Comparison of ENCODE assay signal across 15 mouse cellular contexts in the genomic region with DNA sequence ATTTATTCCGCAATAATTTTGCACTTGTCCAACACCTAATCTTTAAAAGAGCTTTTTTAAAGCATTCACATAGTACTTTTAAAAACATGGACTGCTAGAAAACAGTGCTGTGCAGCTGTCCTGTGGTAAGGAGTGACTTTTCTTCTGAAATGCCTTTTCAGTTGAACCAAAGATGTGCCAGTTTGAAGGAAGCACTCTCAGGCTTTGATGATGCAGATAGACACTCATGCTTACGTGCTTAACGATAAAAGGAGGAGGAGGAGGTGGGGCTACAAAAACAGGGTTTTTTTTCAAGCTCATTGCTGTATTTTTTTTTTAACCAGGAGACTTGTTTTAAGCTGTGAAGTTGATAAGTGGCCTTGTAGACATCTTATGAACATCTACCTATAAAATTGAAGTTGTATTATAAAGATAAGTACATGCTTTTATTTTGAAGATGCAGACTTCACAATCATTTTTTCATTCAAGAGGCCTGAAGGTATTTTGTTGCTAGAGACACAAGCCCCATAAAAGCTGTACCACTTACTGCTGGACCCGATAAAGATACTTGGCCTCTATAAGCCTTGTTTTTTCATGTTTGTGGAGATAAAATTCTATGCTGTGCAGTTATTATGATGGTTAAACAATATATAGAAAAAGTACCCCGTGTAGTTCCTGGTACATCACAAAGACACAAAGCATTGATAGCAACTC.
A peak's percentile ranks its signal among the peaks of the same experiment; 100 is the strongest.
DNase-seq lines count a peak whose midpoint lies in the region; ATAC-seq lines count a peak whose summit lies in the region.
"Had no signal": no experiment of that assay in that cellular context is flagged by ENCODE, and none has a peak within 500 bp of the region (broad histone marks: within the 10 kb centered on the region; RNA-seq: fewer than 3 reads in every experiment).

No protein-coding gene starts in this region.

- peak; percentile 49 for ATAC-seq in common myeloid progenitor, adult 5-6 weeks (replicated peaks; ENCODE audit: low read depth, poor library complexity, severe bottlenecking)
- ATAC-seq in megakaryocyte progenitor cell, adult 5-6 weeks (replicated peaks; ENCODE audit: poor library complexity) = peak; percentile 71
- ATAC-seq: forebrain, postnatal 0 days had no signal

- DNase-seq in 416B (ENCODE audit: low read depth) = peak; percentile 82
- DNase-seq in CD4-positive helper T cell, adult 2 months (ENCODE audit: low read depth, low spot score) = peak; percentile 93
- DNase-seq in left cerebral cortex, postnatal 36 days (ENCODE audit: low spot score in 2 of 2) = no peak
- DNase-seq in adrenal gland, postnatal 10 days = no peak
- DNase-seq in gastrocnemius, adult 8-10 months (ENCODE audit: low spot score in 2 of 2) = no peak
- DNase-seq in kidney, postnatal 4 days = no peak
- DNase-seq: adrenal gland, postnatal 25 days; cerebellum, postnatal 10 days; forebrain, postnatal 0 days; gastrocnemius, postnatal 25 days; lung, postnatal 14 days; midbrain, embryonic 14.5 days; right cerebral cortex, postnatal 25 days had no signal

- intact Hi-C loops in left cerebral cortex, postnatal 36 days (cut with DNase I) = no loop called here

Comparison
In these comparisons a context has a peak if more than half of its experiments do, and no peak if none do; other contexts are left out.
1. DNase-seq: peak in 416B (single experiment) and CD4-positive helper T cell, adult 2 months (single experiment); none in left cerebral cortex, postnatal 36 days (0 of 2), adrenal gland, postnatal 10 days (single experiment), gastrocnemius, adult 8-10 months (0 of 2) and kidney, postnatal 4 days (0 of 2).